Mouse (Mus musculus): ENCODE measurements around the gene Ankrd39. TPM values are rescaled to one million over a fixed set of nuclear protein-coding genes. Genes with fewer than 3 reads are reported as not detected.

Gene Ankrd39
- polyA plus RNA-seq (2015; fragmentation: Nextera tagmentation; extraction: Ambion mirVana): 20.3 and 26.0 TPM in 2 replicates

GRCm38 (mm10) chr1:36546888-36547471, at the start of gene Ankrd39:
Gene Ankrd39, minus strand, starts transcription at chr1:36547445.
- peak within 1 kb of the TSS; percentile 65 for H3K9ac ChIP-seq
- no peaks in the 10 kb centered on the region for H3K27me3 ChIP-seq
- WGBS: under 1% methylated on average over 43 of the region's 43 CpGs
- peaks cover 32% of the 10 kb centered on the region for H3K36me3 ChIP-seq
- peaks cover 47% of the 10 kb centered on the region for H3K4me1 ChIP-seq
- H3K9me3 ChIP-seq: no peaks in the 10 kb centered on the region
- peak within 1 kb of the TSS; percentile 72 for H3K4me3 ChIP-seq
- peak within 1 kb of the TSS; percentile 71 for H3K4me2 ChIP-seq
- H3K27ac ChIP-seq: peak within 1 kb of the TSS; percentile 78
- ATAC-seq (ENCODE audit: borderline replicate concordance, extremely low read depth, low FRiP score, low TSS enrichment): peak; percentile 98

- 0 out of 2 replicates have a peak overlapping the region, but pooled peaks have one; percentile 0 for H3K4me2 ChIP-seq
- no peak overlapping the region for H3K9ac ChIP-seq
- WGBS: 19% methylated on average over 4 of the region's 4 CpGs
Observed at GRCm38 (mm10) chr1:36596114-36596513, 48.9 kb upstream of the Ankrd39 start.

GRCm38 (mm10) chr1:36595167-36595931, 48.1 kb upstream of the Ankrd39 start:
- H3K4me2 ChIP-seq: no peak overlapping the region; the same call in 1 of the 2 replicates
- no peak overlapping the region for H3K9ac ChIP-seq
- H3K36me3 ChIP-seq: no peaks in the 10 kb centered on the region
- 39% methylated on average over 10 of the region's 10 CpGs for WGBS
- H3K27me3 ChIP-seq: no peaks in the 10 kb centered on the region
- H3K27ac ChIP-seq: peak overlapping the region; percentile 75
- H3K4me3 ChIP-seq: no peak overlapping the region
- H3K4me1 ChIP-seq: peaks cover 36% of the 10 kb centered on the region
- H3K9me3 ChIP-seq: no peaks in the 10 kb centered on the region
- peak; percentile 43; the same call in 1 of the 2 replicates for ATAC-seq (ENCODE audit: borderline replicate concordance, extremely low read depth, low FRiP score, low TSS enrichment)

More at GRCm38 (mm10) chr1:36596114-36596513, 48.9 kb upstream of the Ankrd39 start:
- H3K27me3 ChIP-seq: no peaks in the 10 kb centered on the region
- H3K4me1 ChIP-seq: peaks cover 28% of the 10 kb centered on the region
- no peaks in the 10 kb centered on the region for H3K36me3 ChIP-seq
- H3K4me3 ChIP-seq: no peak overlapping the region
- peak; percentile 80 for ATAC-seq (ENCODE audit: borderline replicate concordance, extremely low read depth, low FRiP score, low TSS enrichment)
- peak overlapping the region; percentile 75 for H3K27ac ChIP-seq
- no peaks in the 10 kb centered on the region for H3K9me3 ChIP-seq

DNA sequence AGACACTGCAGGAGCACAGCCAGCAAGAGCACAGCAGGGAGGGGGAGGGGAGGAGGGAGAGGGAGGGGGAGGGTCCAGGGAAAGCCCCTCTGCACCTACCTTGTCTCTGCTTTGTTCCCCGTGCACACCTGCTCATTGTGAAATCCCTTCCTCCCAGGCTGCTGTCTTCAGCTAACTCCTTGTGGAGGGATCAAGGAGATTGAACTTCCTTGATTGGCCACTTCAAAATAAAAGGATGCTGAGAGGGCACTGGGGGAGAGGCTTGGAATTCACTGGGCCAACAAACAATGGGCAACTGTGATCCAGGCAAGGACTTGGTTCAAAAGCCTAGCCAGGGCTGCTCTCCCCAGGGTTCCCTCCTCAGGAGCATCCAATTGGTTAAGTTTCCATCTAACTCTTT, 45.9 kb upstream of the Ankrd39 start:
- peak overlapping the region; percentile 73 for H3K27ac ChIP-seq
- H3K4me2 ChIP-seq: no peak overlapping the region
- WGBS: 33% methylated on average over 1 of the region's 1 CpGs
- no peak overlapping the region for H3K4me3 ChIP-seq
- no peaks in the 10 kb centered on the region for H3K36me3 ChIP-seq
- no peaks in the 10 kb centered on the region for H3K9me3 ChIP-seq
- no peak for ATAC-seq (ENCODE audit: borderline replicate concordance, extremely low read depth, low FRiP score, low TSS enrichment)
- no peak overlapping the region for H3K9ac ChIP-seq
- peaks cover 58% of the 10 kb centered on the region for H3K4me1 ChIP-seq
- no peaks in the 10 kb centered on the region for H3K27me3 ChIP-seq

- Histone ChIP-seq H3K4me3 (no peak overlapping the region), H3K36me3 (no peaks in the 10 kb centered on the region), H3K27me3 (no peaks in the 10 kb centered on the region), H3K9ac (no peak overlapping the region), H3K9me3 (no peaks in the 10 kb centered on the region), H3K4me2 (no peak overlapping the region), H3K4me1 (peaks cover 67% of the 10 kb centered on the region), H3K27ac (no peak overlapping the region)
- ATAC-seq (ENCODE audit: borderline replicate concordance, extremely low read depth, low FRiP score, low TSS enrichment): no peak
- 55% methylated on average over 2 of the region's 2 CpGs for WGBS
Observed at GRCm38 (mm10) chr1:36591408-36591807, 44.2 kb upstream of the Ankrd39 start.

- peaks cover 63% of the 10 kb centered on the region for H3K4me1 ChIP-seq
- no peak overlapping the region for H3K4me2 ChIP-seq
- H3K9me3 ChIP-seq: no peaks in the 10 kb centered on the region
- H3K27me3 ChIP-seq: no peaks in the 10 kb centered on the region
- H3K9ac ChIP-seq: no peak overlapping the region
- no peak overlapping the region for H3K4me3 ChIP-seq
- H3K36me3 ChIP-seq: no peaks in the 10 kb centered on the region
- WGBS: 59% methylated on average over 9 of the region's 9 CpGs
- no peak for ATAC-seq (ENCODE audit: borderline replicate concordance, extremely low read depth, low FRiP score, low TSS enrichment)
- H3K27ac ChIP-seq: peak overlapping the region; percentile 80; the same call in 1 of the 2 replicates
Observed at GRCm38 (mm10) chr1:36590664-36591063, 43.4 kb upstream of the Ankrd39 start.

GRCm38 (mm10) chr1:36589486-36589885, 42.2 kb upstream of the Ankrd39 start:
- ATAC-seq (ENCODE audit: borderline replicate concordance, extremely low read depth, low FRiP score, low TSS enrichment): peak; percentile 52
- 37% methylated on average over 6 of the region's 6 CpGs for whole genome bisulfite sequencing
- Histone ChIP-seq H3K27ac (peak overlapping the region; percentile 80), H3K9ac (no peak overlapping the region), H3K27me3 (no peaks in the 10 kb centered on the region), H3K4me1 (peaks cover 54% of the 10 kb centered on the region), H3K36me3 (no peaks in the 10 kb centered on the region), H3K9me3 (no peaks in the 10 kb centered on the region), H3K4me2 (no peak overlapping the region), H3K4me3 (no peak overlapping the region)

DNA sequence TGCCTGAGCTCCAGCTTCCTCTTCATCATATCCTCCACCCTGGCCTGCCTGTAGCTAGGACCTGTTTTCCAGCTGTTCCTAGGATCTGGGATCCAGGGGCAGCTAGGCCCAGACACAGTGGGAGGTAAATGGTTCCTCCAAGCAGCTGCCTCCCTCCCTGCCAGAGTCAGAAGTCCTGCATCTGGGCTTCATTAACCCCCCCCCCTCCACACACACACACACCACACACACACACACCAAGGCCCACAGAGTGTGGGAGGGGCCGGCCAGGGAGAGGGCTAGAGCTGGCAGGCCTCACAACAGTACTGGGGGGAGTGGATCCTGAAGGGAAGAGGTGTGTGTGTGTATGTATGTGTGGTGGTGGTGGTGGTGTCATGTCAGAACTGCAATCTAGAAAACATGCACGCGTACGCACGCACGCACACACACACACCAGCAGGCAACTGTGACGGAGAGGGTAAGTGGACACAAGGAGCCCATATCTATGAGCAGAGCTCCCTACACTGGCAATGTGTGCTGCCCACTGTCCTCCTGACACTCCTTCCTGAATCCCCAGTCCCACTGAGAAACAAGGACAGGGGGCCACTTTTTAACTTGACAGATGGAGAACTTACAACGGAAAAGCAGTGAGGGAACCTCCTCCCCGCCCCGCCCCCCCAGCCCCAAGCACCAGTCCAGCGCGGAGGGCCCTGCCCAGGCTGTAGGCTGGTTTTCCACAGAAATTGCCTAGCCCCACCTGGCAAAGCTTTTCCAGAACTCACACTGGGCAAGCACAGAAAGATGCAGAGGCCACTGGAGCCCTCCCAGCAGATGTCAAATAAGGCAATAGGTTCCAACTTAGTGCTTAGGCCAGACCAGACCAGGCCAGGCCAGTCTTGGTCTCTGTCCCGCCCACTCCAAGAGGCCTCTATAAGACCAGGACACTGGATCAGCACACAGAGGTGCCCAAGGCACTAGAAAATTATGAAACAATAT, 41.5 kb upstream of the Ankrd39 start:
- H3K4me2 ChIP-seq: peak overlapping the region; percentile 25; the same call in 1 of the 2 replicates
- H3K36me3 ChIP-seq: no peaks in the 10 kb centered on the region
- no peak overlapping the region for H3K4me3 ChIP-seq
- peak overlapping the region; percentile 80 for H3K27ac ChIP-seq
- no peaks in the 10 kb centered on the region for H3K9me3 ChIP-seq
- no peaks in the 10 kb centered on the region for H3K27me3 ChIP-seq
- ATAC-seq (ENCODE audit: borderline replicate concordance, extremely low read depth, low FRiP score, low TSS enrichment): peak; percentile 76
- peaks cover 54% of the 10 kb centered on the region for H3K4me1 ChIP-seq
- no peak overlapping the region for H3K9ac ChIP-seq
- WGBS: 52% methylated on average over 13 of the region's 13 CpGs

DNA sequence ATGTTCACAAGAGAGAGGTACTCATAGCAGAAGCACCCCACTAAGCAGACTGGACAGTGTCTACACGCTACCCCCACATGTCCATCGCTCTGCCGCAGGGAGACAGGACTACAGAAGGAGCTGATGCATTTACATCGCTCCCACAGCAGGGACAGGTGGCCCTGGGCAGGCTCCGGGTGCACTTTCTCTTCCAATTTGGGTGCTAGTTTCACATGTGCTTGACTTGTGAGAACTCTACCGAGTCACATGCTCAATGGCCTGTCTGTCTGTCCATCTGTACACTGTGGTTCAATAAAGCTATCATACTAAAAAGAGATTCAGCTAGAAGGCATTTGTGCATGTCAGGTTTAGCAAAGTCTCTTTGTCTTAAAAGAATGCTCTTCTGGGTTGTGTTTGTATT, 40.6 kb upstream of the Ankrd39 start:
- Histone ChIP-seq H3K4me1 (peaks cover 56% of the 10 kb centered on the region), H3K9me3 (no peaks in the 10 kb centered on the region), H3K9ac (no peak overlapping the region), H3K4me3 (no peak overlapping the region), H3K27ac (peak overlapping the region; percentile 80), H3K4me2 (no peak overlapping the region), H3K36me3 (no peaks in the 10 kb centered on the region), H3K27me3 (no peaks in the 10 kb centered on the region)
- 77% methylated on average over 6 of the region's 6 CpGs for WGBS
- ATAC-seq (ENCODE audit: borderline replicate concordance, extremely low read depth, low FRiP score, low TSS enrichment): no peak

GRCm38 (mm10) chr1:36586288-36586687, 39.0 kb upstream of the Ankrd39 start:
- Histone ChIP-seq H3K36me3 (no peaks in the 10 kb centered on the region), H3K4me2 (no peak overlapping the region), H3K4me1 (peaks cover 53% of the 10 kb centered on the region), H3K4me3 (no peak overlapping the region), H3K27me3 (no peaks in the 10 kb centered on the region), H3K9ac (no peak overlapping the region), H3K27ac (no peak overlapping the region), H3K9me3 (no peaks in the 10 kb centered on the region)
- 31% methylated on average over 4 of the region's 4 CpGs for WGBS
- ATAC-seq (ENCODE audit: borderline replicate concordance, extremely low read depth, low FRiP score, low TSS enrichment): no peak

- H3K4me2 ChIP-seq: no peak overlapping the region
- no peak for ATAC-seq (ENCODE audit: borderline replicate concordance, extremely low read depth, low FRiP score, low TSS enrichment)
- WGBS: 72% methylated on average over 8 of the region's 8 CpGs
- no peaks in the 10 kb centered on the region for H3K9me3 ChIP-seq
- no peaks in the 10 kb centered on the region for H3K27me3 ChIP-seq
- H3K9ac ChIP-seq: no peak overlapping the region
- H3K4me3 ChIP-seq: no peak overlapping the region
- no peaks in the 10 kb centered on the region for H3K36me3 ChIP-seq
- peaks cover 45% of the 10 kb centered on the region for H3K4me1 ChIP-seq
- no peak overlapping the region for H3K27ac ChIP-seq
Observed at GRCm38 (mm10) chr1:36583408-36584116, 36.3 kb upstream of the Ankrd39 start.
